Mouse (Mus musculus): ENCODE measurements around the gene Ldhal6b.
A peak's percentile ranks its signal among the peaks of the same experiment; 100 is the strongest.
"Not testable (repeated sequence)": the region's sequence is repeated elsewhere in the genome, so short reads cannot be mapped to it uniquely, and the experiment has no call there.

The Ldhal6b gene

DNA sequence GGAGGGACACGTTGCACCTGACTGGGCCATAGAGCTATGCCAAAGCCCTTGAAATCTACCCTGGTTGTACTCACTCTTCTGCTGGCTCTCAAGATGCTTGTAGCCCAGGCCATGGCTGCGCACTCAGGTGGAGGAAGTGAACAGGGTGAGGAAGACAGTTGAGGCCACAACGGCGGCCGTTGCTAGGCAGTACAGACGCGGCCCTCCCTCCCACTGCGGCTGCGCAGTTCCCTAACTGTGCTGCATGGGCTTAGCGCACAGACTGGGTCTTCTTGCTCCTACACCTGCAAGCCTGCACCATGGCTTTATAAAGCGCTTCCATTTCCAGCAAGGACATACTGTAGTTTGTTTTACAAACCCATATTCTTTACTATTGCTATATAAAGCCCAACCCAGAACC lies at the start of gene Ldhal6b:
Ldhal6b (minus strand) TSS at position 223 of the 400 bp plus-strand sequence.
- DNase-seq: no peak

GRCm38 (mm10) chr17:5467177-5467576 lies 48.6 kb upstream of the Ldhal6b start:
- DNase-seq: no peak

GRCm38 (mm10) chr17:5466736-5467135 lies 48.2 kb upstream of the Ldhal6b start:
- no peak for DNase-seq

- no peak for DNase-seq
These were observed 45.3 kb upstream of the Ldhal6b start for GRCm38 (mm10) chr17:5463912-5464311.

DNA sequence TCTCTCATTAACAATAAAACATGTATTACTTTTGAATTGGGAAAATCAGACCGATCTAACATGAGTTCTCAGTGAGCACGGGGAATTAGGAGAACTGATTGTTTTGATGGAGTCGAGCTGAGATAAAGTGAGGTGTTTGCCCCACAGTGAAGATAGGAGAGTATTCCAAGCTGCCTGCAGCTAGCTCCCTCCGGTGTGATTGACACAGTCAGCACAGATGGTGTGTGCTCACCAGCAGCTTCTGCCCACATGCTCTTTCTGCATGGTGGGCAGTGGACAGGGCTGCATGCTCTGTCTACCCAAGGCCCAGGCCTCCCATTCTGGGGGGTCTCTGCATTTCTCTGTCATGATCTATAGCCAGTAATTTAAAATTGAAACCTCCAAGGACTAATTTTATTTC lies 35.1 kb upstream of the Ldhal6b start:
- DNase-seq: no peak

- no peak for DNase-seq
These were observed 25.2 kb upstream of the Ldhal6b start for GRCm38 (mm10) chr17:5443751-5444150.

DNA sequence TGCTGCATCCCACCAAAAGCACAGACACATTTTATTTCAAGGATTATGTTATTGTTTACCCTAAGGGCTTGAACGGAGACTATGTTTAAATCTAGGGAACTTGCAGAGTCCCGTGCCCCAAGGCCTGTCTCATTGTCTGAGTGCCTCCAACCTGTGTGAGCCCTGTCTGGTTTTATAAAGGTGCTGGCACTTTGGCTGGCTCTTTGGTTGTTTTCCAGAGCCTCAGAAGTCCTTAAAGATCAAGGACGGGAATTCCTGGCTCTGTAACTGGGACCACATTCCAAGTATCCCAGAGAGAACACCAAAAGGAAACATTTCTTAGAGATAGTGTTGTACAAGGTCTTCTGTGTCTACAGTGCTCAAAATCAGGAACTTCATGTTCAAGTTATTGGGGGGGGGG lies 24.7 kb upstream of the Ldhal6b start:
- no peak for DNase-seq

DNA sequence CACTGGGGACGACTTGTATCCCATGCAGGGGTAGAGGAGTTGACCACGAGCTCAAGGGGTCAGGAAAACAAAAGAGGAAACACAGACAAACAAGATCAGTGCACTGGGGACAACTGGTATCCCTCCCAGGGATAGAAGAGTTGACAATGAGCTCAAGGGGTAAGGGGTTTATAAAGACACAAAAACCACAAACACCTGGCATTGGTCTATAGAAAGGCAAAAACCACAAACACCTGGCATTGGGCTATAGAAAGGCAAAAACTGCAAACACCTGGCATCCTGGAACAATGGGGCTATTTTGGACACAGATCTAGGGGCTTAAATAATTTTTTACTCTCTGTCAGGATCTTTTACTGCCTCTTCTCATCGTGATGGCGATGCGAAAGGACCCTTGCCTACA lies 23.8 kb upstream of the Ldhal6b start:
- DNase-seq: not testable (repeated sequence)

GRCm38 (mm10) chr17:5440159-5440971 lies 21.8 kb upstream of the Ldhal6b start, which contains the start of gene Tmem242:
Gene Tmem242, minus strand, starts transcription at chr17:5440259.
- DNase-seq: peak; percentile 89

DNA sequence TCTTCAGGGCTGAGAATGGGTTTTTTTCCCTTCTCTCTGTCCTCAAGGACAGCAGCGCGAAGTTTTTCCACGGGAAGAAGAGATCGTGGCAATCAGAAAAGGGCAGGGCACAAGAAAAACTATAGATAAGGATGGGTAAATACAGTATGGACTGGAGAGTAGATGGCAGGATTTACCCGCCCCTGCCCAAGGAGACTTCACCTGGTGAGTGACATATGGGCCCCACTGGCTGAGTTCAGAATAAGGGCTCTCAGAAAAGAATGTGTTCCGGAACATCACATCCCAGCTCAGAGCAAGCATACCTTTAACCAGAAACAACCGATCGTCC lies 21.2 kb upstream of the Ldhal6b start:
- no peak for DNase-seq

DNA sequence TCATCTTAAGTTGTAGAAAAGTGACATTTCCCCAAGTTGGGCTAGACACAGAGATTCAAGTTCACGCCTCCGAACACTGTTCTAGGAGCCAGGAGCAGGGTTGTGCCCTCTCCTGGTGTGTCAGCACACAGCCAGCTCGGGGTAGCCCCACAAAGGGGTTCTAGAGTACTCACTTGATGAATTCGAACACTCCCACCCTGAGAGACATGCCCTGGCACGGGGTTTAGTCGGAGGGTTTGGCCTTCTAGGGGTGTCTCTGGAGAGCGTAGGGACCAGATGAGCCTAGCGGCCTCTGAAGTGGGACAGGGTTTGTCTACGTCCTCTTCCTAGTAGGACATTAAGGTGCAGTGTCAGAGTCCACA lies 11.2 kb upstream of the Ldhal6b start:
- DNase-seq: no peak

- DNase-seq: peak; percentile 88
These were observed 10.7 kb upstream of the Ldhal6b start for GRCm38 (mm10) chr17:5429090-5429771.

DNA sequence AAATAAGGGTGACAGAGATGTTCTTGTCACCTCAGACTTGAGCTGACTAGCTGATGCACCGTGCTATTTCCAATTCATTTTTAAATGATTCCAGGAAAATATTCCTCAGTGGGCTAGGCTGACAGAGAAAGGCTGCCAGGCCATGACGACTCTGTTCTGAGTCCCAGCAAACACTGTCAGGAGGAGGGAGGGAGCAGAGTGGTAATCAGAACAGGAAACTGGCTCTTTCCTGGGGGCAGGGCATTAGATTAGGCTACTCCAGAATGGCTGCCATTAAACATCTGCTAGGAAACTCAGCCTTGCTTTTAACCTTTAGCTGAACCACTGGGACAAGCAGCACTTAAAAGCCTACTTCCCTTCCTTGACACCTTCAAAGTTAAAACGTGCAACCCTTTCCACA lies 6.6 kb upstream of the Ldhal6b start:
- DNase-seq: no peak

DNA sequence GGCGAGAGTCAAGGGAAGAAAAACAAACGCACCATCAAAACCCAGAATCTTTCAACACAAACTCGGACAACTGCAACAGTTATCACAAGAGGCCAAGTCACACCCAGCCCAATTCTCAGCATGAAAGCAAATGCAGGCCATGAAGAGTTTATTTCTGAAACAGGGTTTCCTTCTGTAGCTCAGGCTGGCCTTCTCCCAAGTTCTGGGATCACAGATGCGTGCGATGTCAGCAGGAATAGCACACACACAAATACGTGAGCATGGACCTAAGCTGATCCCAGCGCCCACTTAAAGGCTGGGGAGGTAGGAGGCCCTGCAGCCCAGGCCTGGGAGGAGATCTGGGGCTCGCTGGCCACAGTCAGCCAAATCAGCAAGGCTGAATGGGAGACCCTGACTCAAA lies 5.6 kb upstream of the Ldhal6b start:
- no peak for DNase-seq

GRCm38 (mm10) chr17:5421835-5422234 lies 3.3 kb upstream of the Ldhal6b start:
- DNase-seq: no peak

- no peak for DNase-seq
These were observed 1.4 kb upstream of the Ldhal6b start for GRCm38 (mm10) chr17:5419771-5420518.

- no peak for DNase-seq
These were observed 489 bp upstream of the Ldhal6b start for GRCm38 (mm10) chr17:5419056-5419455.

DNA sequence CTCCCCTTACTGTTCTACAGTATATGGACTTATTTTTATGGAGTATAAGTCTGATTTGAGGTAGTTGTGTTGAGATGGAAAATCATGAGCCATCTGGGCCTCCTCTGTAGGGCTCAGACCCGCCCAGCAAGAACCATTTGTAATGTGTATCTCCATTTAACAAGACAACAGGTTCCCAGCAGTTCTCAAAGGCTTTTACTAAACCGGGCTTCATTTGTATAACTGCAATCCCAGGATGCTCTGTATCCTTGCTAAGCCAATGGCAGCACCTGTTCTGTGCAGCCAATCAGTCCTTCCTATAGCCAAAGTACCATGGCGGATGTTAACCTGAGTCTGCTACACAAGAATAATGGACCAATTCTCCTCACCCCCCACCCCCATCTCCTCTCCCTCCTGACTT lies 2.0 kb downstream of the Ldhal6b start:
- DNase-seq: no peak

DNA sequence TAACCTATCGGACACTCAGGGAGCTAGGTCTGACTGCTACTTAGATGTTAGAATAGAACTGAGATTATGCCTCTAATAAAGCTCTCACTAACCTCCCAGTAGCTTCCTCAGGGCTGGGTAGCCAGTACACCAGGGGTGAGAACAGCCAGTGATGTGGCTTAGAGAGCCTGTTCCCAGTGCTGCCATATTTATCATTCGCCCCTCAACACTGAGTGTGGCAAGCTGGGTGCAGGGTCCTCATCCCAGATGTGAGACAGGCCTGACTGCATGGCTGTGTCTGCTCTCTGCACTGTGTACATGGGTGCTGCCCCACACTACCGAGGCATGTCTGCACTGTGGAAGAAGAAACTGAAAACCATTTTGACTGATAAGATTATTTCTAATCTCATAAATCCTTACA lies 4.5 kb downstream of the Ldhal6b start:
- DNase-seq: no peak

- DNase-seq: no peak
These were observed 5.2 kb downstream of the Ldhal6b start for GRCm38 (mm10) chr17:5413350-5413749.

DNA sequence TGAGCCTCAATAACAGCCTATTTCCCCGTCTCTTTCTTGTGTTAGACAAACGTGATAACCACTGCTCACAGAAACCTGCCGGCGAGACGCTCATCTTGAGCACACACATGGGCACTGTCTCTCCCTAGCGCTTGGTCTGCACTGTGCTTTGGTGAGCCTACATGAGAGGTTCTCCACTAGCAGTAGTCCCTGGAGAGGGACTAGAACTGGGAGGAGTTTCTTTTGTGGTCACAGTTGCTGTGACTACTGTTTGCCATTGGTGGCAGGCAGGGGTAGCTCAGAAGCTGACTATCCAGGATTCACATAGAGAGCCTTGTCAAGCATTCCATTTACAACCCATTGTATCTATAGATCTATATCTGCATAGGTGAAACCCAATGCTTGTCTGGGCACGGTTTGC lies 5.8 kb downstream of the Ldhal6b start:
- DNase-seq: no peak

- no peak for DNase-seq
These were observed 6.3 kb downstream of the Ldhal6b start for GRCm38 (mm10) chr17:5412301-5412700.

DNA sequence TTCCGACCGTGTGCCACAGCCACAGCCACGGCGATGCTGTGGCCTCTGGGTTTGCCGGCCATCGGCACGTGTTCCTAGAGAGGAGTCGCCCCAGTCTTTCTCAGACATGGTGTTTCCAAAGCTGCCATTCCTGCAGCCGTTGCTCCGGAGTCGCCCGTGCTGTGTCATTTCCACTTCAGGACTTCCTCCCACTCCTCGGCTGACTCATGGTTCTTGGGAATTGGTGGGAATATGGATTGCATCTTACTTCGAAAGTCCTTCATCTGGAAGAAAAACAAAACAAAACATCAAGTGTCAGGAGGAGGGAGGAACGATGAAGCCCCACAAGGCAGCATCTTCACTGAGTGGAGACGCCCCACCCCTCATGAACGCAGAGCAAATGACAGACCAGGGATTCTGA lies 7.4 kb downstream of the Ldhal6b start:
- no peak for DNase-seq

- no peak for DNase-seq
These were observed 8.2 kb downstream of the Ldhal6b start for GRCm38 (mm10) chr17:5410336-5410735.

Data from cerebellum, adult 9-11 months (tissue).